Mouse (Mus musculus) CH12.LX (cell line): ENCODE measurements at regions not wholly inside any gene's neighbourhood (a gene's known extent, or its start where the extent isn't known, plus 50 kb on each side); places are given as distances from the start of the nearest gene placed in this dataset.
A peak's percentile ranks its signal among the peaks of the same experiment; 100 is the strongest.

Source experiments
- DNase-seq: peaks from one replicate; pipeline ENCODE4 v3.0.0-alpha.2; 2013; ENCODE audit errors: extremely low read depth
- H3K27ac ChIP-seq: 2 replicates; pipeline ENCODE4 v1.5.1; 2012; ENCODE audit warnings: low read depth, mild to moderate bottlenecking, control low read depth, moderate library complexity; ENCODE audit not compliant: insufficient read depth
- H3K27me3 ChIP-seq: replicated peaks from 2 replicates; pipeline ENCODE3; 2012; ENCODE audit warnings: inconsistent platforms
- H3K36me3 ChIP-seq, 2 experiments: replicated peaks in 1 of 2; 2 replicates each; pipeline versions ENCODE3 to v1.6.1; 2012; ENCODE audit warnings: inconsistent platforms in 1 of 2, low read length in 1 of 2, mild to moderate bottlenecking in 1 of 2, mixed read lengths in 1 of 2, moderate library complexity in 1 of 2; ENCODE audit not compliant: control insufficient read depth in 1 of 2, insufficient read depth in 1 of 2
- H3K4me1 ChIP-seq, 2 experiments: 2 replicates each; pipeline ENCODE4 v1.6.1; 2012; ENCODE audit warnings: inconsistent platforms in 1 of 2, moderate library complexity in 1 of 2; ENCODE audit not compliant: insufficient read depth in 2 of 2, control insufficient read depth in 1 of 2
- H3K4me2 ChIP-seq: 2 replicates; pipeline ENCODE4 v1.6.1; 2012; ENCODE audit warnings: low read depth, mild to moderate bottlenecking, control low read depth; ENCODE audit not compliant: poor library complexity, insufficient read depth, severe bottlenecking
- H3K4me3 ChIP-seq, 3 experiments: fragments of 150-350 bp in 1 of 3; sonication (generic) in 1 of 3; replicated peaks in 1 of 3; 2 replicates each; pipeline versions ENCODE3 to v1.5.1; 2011 to 2012; ENCODE audit warnings: low read depth in 2 of 3, low read length in 2 of 3, mild to moderate bottlenecking in 2 of 3, moderate library complexity in 2 of 3, control low read depth in 1 of 3, improper control_type of control experiment in 1 of 3, inconsistent platforms in 1 of 3, mixed read lengths in 1 of 3; ENCODE audit not compliant: poor library complexity in 1 of 3
- H3K79me2 ChIP-seq: replicated peaks from 2 replicates; pipeline ENCODE4 v1.6.1; 2012; ENCODE audit warnings: mild to moderate bottlenecking, moderate library complexity; ENCODE audit not compliant: control insufficient read depth, poor library complexity, insufficient read depth, severe bottlenecking; ENCODE audit errors: extremely low read depth
- H3K9ac ChIP-seq: 2 replicates; pipeline ENCODE4 v1.6.1; 2012; ENCODE audit warnings: low read depth, mild to moderate bottlenecking, control low read depth, moderate library complexity; ENCODE audit not compliant: insufficient read depth
- H3K9me3 ChIP-seq: replicated peaks from 2 replicates; pipeline ENCODE3; 2012; ENCODE audit warnings: low read length, inconsistent platforms, mixed read lengths
- BHLHE40 ChIP-seq: IDR thresholded peaks from 2 replicates; pipeline ENCODE4 v1.6.1; 2011; ENCODE audit warnings: mild to moderate bottlenecking, low read depth, low read length, improper control_type of control experiment
- CHD1 ChIP-seq: IDR thresholded peaks from 2 replicates; pipeline ENCODE4 v1.6.1; 2012; ENCODE audit warnings: low read depth, low read length, improper control_type of control experiment, inconsistent platforms
- CTCF ChIP-seq, 2 experiments: IDR thresholded peaks in 1 of 2; conservative IDR thresholded peaks in 1 of 2; 2 replicates each; pipeline ENCODE4 v1.5.1; 2011 to 2012; ENCODE audit warnings: low read depth in 2 of 2, low read length in 2 of 2, improper control_type of control experiment in 1 of 2, inconsistent platforms in 1 of 2, mild to moderate bottlenecking in 1 of 2, moderate library complexity in 1 of 2
- E2F4 ChIP-seq: IDR thresholded peaks from 2 replicates; pipeline ENCODE4 v1.6.1; 2011; ENCODE audit warnings: low read depth, low read length, improper control_type of control experiment; ENCODE audit not compliant: insufficient replicate concordance
- EP300 ChIP-seq: IDR thresholded peaks from 2 replicates; pipeline ENCODE4 v1.6.1; 2011; ENCODE audit warnings: low read length, improper control_type of control experiment
- ETS1 ChIP-seq: conservative IDR thresholded peaks from 2 replicates; pipeline ENCODE4 v1.6.1; 2012; ENCODE audit warnings: low read depth, mild to moderate bottlenecking, inconsistent platforms, low read length, improper control_type of control experiment, moderate library complexity
- GABPA ChIP-seq: IDR thresholded peaks from 2 replicates; pipeline ENCODE4 v1.6.1; 2012; ENCODE audit warnings: low read depth, low read length, improper control_type of control experiment, inconsistent platforms; ENCODE audit not compliant: insufficient replicate concordance
- JUN ChIP-seq: IDR thresholded peaks from 2 replicates; pipeline ENCODE4 v1.6.1; 2011; ENCODE audit warnings: low read depth, mild to moderate bottlenecking, low read length, improper control_type of control experiment, moderate library complexity; ENCODE audit not compliant: insufficient read depth
- POLR2A ChIP-seq: IDR thresholded peaks from 2 replicates; pipeline ENCODE4 v1.6.1; 2011; ENCODE audit warnings: low read depth, mild to moderate bottlenecking, improper control_type of control experiment, low read length
- RAD21 ChIP-seq: IDR thresholded peaks from 2 replicates; pipeline ENCODE4 v1.6.1; 2011; ENCODE audit warnings: low read depth, mild to moderate bottlenecking, low read length, improper control_type of control experiment, moderate library complexity
- SMC3 ChIP-seq: IDR thresholded peaks from 2 replicates; pipeline ENCODE4 v1.6.1; 2011; ENCODE audit warnings: low read depth, low read length, improper control_type of control experiment
- TBP ChIP-seq: conservative IDR thresholded peaks from 2 replicates; pipeline ENCODE4 v1.6.1; 2011; ENCODE audit warnings: low read depth, low read length, improper control_type of control experiment
- ZNF384 ChIP-seq: IDR thresholded peaks from 2 replicates; pipeline ENCODE4 v1.6.1; 2012; ENCODE audit warnings: low read depth, low read length, improper control_type of control experiment, inconsistent platforms
- dilution Hi-C: fragments of 300-500 bp; cut with MboI; formaldehyde crosslinking; loops from 2 replicates; pipeline ENCODE4 v1.14.3; 2020; ENCODE audit warnings: low sequenced_read_pairs; ENCODE audit not compliant: extremely low pct_unique_long_range_greater_than_20kb, extremely low pct_ligation_motif_present
- in situ Hi-C: fragments of 300-500 bp; cut with MboI; formaldehyde crosslinking; loops from 3 replicates; pipeline ENCODE4 v1.14.3; 2019; ENCODE audit warnings: low sequenced_read_pairs, low pct_ligation_motif_present, low pct_unique_long_range_greater_than_20kb, mixed read lengths

GRCm38 (mm10) chr1:121822950-121823349 is 255.2 kb upstream of the Ddx18 start:
- Histone ChIP-seq H3K4me3 (no peak overlapping the region), H3K27me3 (no peaks in the 10 kb centered on the region), H3K4me1 (no peaks in the 10 kb centered on the region), H3K27ac (no peak overlapping the region), H3K36me3 (no peaks in the 10 kb centered on the region), H3K9me3 (peaks cover 35% of the 10 kb centered on the region), H3K79me2 (no peaks in the 10 kb centered on the region), H3K9ac (no peak overlapping the region), H3K4me2 (no peak overlapping the region)
- dilution Hi-C loops (no loop called here), in situ Hi-C loops (no loop called here)
- no peak for DNase-seq
- TF ChIP-seq JUN (no peak), BHLHE40 (no peak), EP300 (no peak), RAD21 (no peak), GABPA (no peak), SMC3 (no peak)

GRCm38 (mm10) chr1:121803338-121803737 is 235.5 kb upstream of the Ddx18 start:
- H3K27me3 ChIP-seq: no peaks in the 10 kb centered on the region
- no peak for DNase-seq
- TF ChIP-seq CTCF (conservative IDR thresholded peaks at IDR 0.05 in 1 of 2, IDR thresholded peaks at IDR 0.05 in 1 of 2; ENCODE audit: low read depth in 2 of 2, low read length in 2 of 2) (0 out of 4 replicates have a peak, but pooled peaks of 1 of the 2 experiments have one; percentile 20), ZNF384 (no peak)
- in situ Hi-C loops (no loop called here), dilution Hi-C loops (no loop called here)
- H3K79me2 ChIP-seq: no peaks in the 10 kb centered on the region
- H3K4me3 ChIP-seq: no peak overlapping the region
- no peak overlapping the region for H3K27ac ChIP-seq
- peaks cover 46% of the 10 kb centered on the region for H3K9me3 ChIP-seq
- no peak overlapping the region for H3K9ac ChIP-seq
- H3K36me3 ChIP-seq: no peaks in the 10 kb centered on the region
- H3K4me2 ChIP-seq: no peak overlapping the region
- H3K4me1 ChIP-seq: no peaks in the 10 kb centered on the region

- TF ChIP-seq BHLHE40 (no peak), CHD1 (no peak), TBP (no peak), POLR2A (no peak), E2F4 (no peak), JUN (no peak), ETS1 (no peak)
- TF ChIP-seq, all 38 proteins: peak for 0
- DNase-seq: no peak
- dilution Hi-C loops: no loop called here
These were observed 234.7 kb upstream of the Ddx18 start for GRCm38 (mm10) chr1:121802476-121802875.

More at GRCm38 (mm10) chr1:121802476-121802875, 234.7 kb upstream of the Ddx18 start:
- in situ Hi-C loops: no loop called here
- Histone ChIP-seq H3K27ac (no peak overlapping the region), H3K9ac (no peak overlapping the region), H3K4me2 (no peak overlapping the region), H3K27me3 (no peaks in the 10 kb centered on the region), H3K9me3 (peaks cover 48% of the 10 kb centered on the region), H3K4me1 (no peaks in the 10 kb centered on the region), H3K79me2 (no peaks in the 10 kb centered on the region), H3K4me3 (no peak overlapping the region), H3K36me3 (no peaks in the 10 kb centered on the region)
